Mouse (Mus musculus) ES-E14 (cell line): ENCODE measurements around the gene Rbfox3.

Experiments used
- CHD2 ChIP-seq: IDR thresholded peaks from 2 replicates; pipeline ENCODE4 v1.6.1; 2014; ENCODE audit warnings: mild to moderate bottlenecking, low read depth, low read length, inconsistent platforms
- MAFK ChIP-seq: IDR thresholded peaks from 2 replicates; pipeline ENCODE4 v1.6.1; 2014; ENCODE audit warnings: mild to moderate bottlenecking, low read depth, low read length, inconsistent platforms; ENCODE audit not compliant: insufficient read depth
- ZNF384 ChIP-seq: IDR thresholded peaks from 2 replicates; pipeline ENCODE4 v1.6.1; 2012; ENCODE audit warnings: low read depth, low read length, inconsistent platforms

- TF ChIP-seq ZNF384 (no peak), CHD2 (no peak), MAFK (no peak)
Observed at GRCm38 (mm10) chr11:118690262-118690661, 221.1 kb downstream of the Rbfox3 start.
